Mouse (Mus musculus) spleen, embryonic (tissue): ENCODE results near the gene 4933415A04Rik.

Experiments
- CTCF ChIA-PET: fragments of 350-600 bp; sonication (Branson Sonifier 250); formaldehyde crosslinking; loops from one replicate; lab custom pipeline; 2022; lab: Charles Lee

4933415A04Rik gene

DNA sequence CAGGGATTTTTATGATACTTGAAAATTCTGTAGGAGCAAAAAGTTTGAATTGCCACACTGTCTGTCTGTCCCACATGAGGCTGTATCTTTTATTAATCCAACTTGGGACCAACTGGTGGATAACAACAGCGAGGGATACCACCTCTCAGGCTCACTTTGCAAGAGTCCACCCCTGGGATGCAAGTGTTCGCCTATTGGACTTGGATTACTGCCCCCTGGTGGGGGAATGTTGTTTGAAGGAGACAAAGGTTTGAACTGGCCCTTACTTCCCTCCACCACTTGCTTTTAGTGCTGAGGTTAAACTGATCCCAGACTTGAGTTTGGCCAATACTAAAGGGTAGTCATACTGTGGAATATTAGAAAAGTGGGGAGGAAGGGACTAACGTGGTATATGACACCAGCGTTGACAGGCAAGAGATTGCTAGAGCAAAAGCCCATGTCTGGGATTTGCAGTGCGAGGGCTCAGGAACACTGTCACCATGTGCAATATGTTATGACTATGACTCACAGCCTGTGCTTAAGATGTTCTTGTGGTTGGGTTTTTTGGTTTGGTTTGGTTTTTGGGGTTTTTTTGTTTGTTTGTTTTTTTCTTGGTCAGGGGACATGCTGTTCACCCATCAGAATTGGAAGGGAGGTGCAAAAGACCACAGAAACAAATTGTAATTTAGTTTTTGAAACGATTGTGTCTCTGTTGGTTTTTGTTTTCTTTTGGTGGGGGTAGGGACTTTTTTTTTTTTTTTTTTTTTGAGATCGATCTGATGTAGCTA lies at the start of gene 4933415A04Rik:
TSS of gene 4933415A04Rik (plus strand) at position 717 of the 767 bp plus-strand sequence.
- CTCF ChIA-PET: interaction anchor here (0.6 kb wide), 1 partner anchor 60 kb away, joined by 6 read pairs; no protein-coding TSS in a partner anchor

DNA sequence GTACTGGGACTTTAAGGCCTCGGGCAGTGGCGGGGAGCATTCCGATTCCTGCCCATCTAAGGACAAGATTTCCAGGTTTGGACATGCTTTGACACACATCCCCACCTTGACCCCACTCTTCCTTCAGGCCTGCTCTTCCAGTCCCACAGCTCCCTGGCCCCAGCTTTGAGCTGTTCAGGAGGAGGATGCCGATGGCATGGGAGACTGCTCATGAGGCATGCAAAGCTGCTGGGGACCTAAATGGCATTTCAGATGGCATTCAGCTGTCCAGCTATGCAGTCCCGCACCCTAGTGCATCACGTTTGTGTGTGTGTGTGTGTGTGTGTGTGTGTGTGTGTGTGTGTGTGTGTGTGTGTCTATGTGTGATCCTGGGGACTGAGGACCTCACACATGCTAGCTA lies 49.8 kb upstream of the 4933415A04Rik start:
- CTCF ChIA-PET: no interaction called here

GRCm38 (mm10) chr11:43539863-43540262 lies 47.0 kb upstream of the 4933415A04Rik start:
- CTCF ChIA-PET: no interaction called here

- CTCF ChIA-PET: no interaction called here
Observed at GRCm38 (mm10) chr11:43543711-43544466, 43.0 kb upstream of the 4933415A04Rik start.

GRCm38 (mm10) chr11:43544819-43545218 lies 42.0 kb upstream of the 4933415A04Rik start:
- CTCF ChIA-PET: no interaction called here

DNA sequence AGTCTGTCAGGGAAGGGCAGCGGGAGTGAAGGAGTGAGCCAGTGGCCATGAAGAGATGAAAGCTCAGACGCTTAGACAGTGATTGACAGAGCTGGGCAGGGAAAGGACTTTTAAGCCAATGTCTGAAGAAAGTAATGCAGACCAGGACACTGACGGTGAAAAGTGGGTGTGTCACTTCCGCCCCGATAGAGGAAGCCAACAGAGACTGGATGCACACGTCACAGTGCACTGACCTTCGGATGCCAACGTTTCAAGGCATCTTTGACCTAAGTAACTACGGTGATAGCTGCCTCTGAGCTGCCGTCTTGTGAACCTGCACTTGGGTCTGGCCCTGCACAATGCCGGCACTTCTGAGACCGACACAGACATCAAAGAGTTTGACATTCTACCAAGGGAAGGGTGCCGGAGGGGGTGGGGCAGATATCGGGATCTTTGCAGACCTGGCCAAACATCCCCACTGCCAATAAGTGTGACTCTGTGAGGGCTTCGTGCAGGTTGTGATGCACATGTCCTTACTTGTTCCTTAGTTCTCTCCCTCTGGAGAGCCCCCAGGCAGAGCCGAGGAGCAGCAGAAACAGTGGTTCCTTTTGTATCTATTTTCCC lies 40.9 kb upstream of the 4933415A04Rik start:
- CTCF ChIA-PET: no interaction called here

- CTCF ChIA-PET: no interaction called here
Observed at GRCm38 (mm10) chr11:43546678-43547077, 40.2 kb upstream of the 4933415A04Rik start.

- CTCF ChIA-PET: interaction anchor here (0.6 kb wide), 1 partner anchor 712 kb away, joined by 3 read pairs; no protein-coding TSS in a partner anchor
Observed at GRCm38 (mm10) chr11:43548148-43548547, 38.7 kb upstream of the 4933415A04Rik start.

DNA sequence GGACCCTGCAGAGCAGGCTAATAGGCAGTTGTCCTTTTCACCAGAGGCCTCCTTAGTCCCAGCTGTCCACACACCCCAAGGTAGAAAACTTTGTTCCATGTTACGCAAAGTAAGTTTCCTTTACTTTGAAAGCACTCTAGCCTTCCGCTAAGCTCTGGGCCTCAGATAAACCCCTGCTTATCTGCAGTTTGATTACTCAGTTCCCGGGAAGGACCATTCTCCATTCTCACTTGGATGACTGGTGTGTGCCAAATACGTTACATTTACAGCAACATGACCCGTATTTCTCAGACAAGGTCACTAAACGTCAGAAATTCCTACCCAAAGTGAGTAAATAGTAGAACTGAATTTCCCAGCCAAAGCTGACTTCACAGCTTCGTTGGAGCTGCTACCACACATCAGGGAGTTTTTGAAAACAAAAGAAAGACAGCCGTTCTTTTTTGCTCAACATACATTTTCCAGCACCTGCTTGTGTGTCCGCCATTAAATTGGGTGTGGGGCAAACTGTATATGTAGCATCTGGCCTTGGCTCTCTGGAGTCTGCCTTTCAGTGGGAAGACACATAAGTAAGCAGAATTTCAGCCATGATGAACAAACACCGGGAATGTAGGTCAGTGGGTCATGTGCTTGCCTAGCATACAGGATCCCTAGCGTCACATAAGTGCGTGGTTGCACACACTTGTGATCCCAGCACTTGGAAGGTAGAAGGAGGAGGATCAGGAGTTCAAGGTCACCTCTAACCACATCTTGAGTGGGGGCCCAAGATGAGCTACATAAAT lies 38.0 kb upstream of the 4933415A04Rik start:
- CTCF ChIA-PET: no interaction called here

DNA sequence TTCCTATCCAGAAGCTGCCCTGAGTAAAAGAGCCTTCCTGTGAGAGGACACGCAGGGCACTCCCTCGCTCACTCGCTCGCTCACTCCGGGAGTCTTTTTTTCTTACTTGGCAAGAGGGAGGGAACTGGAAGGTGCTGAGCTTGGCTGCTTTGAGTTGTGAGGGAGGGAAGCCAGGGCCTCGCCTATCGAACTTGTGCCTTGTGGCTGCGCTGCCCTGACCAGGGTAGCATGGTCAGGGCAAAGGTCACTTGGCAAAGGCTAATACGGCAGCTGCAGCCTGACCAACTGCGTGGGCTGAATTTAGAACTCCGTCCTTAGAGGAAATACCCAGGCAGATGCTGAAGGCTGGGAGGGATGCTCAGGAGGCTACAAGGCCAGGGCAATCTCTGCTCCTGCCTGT lies 37.1 kb upstream of the 4933415A04Rik start:
- CTCF ChIA-PET: no interaction called here

GRCm38 (mm10) chr11:43551756-43552155 lies 35.1 kb upstream of the 4933415A04Rik start:
- CTCF ChIA-PET: no interaction called here

DNA sequence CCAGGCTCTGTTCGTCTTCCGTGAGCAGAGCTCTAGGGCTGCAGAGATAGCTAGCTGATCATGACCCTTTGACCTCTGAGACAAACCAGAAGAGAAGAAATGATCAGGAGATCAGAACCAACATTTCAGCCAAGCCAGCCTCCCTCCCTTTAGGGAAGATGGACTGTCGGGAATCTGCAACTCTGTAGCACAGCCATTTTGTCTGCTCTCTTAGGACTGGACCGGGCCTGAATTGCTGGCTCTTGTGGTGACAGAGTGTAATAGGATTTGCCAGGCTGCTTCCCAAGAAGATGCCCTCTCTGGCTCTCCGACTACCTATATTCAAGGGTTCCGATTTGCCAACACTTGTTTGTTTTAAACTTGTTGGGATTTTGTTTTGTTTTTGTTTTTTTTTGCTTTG lies 34.2 kb upstream of the 4933415A04Rik start:
- CTCF ChIA-PET: no interaction called here

DNA sequence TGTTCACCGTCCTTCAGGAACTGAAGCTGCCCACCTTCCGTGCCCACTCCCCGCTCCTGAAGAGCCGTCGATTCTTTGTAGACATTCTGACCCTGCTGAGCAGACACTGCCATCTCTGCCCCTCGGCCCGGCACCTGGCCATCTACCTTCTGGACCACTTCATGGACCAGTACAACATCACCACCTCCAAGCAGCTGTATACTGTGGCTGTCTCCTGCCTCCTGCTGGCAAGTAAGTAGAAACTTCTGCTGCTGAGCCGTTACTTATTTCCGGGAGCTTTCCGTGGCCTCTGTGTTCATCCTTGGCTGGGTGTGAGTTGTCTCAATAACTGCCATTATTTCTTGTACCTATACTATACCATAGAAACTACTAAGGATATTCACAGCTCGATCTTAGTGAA lies 30.3 kb upstream of the 4933415A04Rik start:
- CTCF ChIA-PET: no interaction called here

DNA sequence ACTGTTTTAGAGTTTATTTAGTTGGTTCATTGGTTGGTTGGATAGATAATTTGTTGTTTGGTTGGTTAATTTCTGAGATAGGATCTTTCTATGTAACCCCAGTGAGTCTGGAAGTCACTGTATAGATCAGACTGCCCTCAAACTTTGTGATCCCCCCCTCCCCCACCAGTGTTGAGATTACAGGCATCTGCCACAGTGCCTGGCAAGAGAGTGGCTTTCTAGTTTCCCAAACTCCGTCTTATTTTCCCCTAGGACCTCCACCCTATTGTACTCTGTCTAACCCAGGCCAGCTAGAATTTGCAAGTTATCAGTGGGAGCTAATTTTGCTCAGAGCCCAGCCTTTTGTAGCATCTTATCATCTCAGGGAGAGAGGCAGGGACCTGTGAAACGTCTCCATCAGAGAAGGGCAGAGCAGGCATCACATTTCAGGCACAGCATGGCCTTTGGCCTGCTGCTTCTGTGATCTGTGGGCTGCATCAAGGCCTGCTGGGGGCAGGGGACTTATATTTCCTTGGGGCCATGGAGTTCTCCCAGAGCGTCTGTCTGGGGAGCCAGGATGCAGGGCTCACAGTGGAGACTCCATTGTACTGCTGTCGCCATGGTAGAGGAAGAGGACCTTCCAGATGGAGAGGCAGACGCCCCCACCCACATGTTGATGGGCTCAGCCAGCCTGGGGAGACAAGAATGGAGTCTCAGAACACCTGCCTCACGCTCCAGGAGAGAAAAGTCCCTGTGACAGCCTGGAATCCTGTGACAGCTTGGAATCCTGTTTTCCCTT lies 27.1 kb upstream of the 4933415A04Rik start:
- CTCF ChIA-PET: no interaction called here

GRCm38 (mm10) chr11:43563654-43564244 lies 23.1 kb upstream of the 4933415A04Rik start:
- CTCF ChIA-PET: no interaction called here

- CTCF ChIA-PET: no interaction called here
Observed at GRCm38 (mm10) chr11:43565414-43565813, 21.4 kb upstream of the 4933415A04Rik start.

GRCm38 (mm10) chr11:43565852-43566251 lies 21.0 kb upstream of the 4933415A04Rik start:
- CTCF ChIA-PET: no interaction called here

DNA sequence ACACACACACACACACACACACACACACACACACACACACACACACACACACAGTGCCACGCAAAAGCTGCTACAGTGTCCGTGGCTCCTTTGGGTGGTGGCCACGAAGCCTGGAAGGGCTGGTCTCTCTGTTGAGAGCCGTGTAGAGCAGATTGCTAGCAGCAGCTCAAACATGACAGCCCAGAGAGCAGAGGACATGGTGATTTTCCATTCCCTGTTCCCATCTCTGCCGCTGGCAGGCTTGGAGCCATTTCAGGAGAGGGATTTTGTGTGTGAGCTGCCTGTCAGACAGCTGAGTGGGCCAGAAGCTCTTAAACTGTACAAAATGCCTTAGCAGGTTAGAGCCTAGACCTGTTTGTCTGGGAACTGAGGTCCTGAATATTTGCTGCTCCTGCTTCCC lies 20.1 kb upstream of the 4933415A04Rik start:
- CTCF ChIA-PET: no interaction called here

DNA sequence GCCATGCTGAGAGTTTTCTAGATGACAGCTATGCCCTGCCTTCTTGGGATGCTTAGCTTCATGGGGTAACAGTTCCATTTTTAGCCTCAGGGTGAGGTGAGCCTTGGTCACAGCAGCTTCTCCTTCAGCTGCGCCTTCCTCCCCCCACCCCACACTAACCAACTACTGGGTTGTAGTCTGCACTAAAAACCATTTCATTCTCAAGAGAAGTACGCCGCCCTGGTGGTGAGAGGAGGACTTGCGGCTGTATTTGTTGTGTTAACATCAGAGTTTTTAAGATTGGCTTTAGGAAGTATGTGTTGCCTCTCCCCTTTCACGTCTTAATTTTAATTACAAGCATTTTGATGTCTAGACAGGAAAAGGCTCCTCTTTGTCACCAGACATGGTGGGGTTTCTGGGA lies 18.6 kb upstream of the 4933415A04Rik start:
- CTCF ChIA-PET: no interaction called here

- CTCF ChIA-PET: no interaction called here
Observed at GRCm38 (mm10) chr11:43569188-43569587, 17.7 kb upstream of the 4933415A04Rik start.
